Mouse (Mus musculus): Measurements from ENCODE around the gene Qpctl.

DNA sequence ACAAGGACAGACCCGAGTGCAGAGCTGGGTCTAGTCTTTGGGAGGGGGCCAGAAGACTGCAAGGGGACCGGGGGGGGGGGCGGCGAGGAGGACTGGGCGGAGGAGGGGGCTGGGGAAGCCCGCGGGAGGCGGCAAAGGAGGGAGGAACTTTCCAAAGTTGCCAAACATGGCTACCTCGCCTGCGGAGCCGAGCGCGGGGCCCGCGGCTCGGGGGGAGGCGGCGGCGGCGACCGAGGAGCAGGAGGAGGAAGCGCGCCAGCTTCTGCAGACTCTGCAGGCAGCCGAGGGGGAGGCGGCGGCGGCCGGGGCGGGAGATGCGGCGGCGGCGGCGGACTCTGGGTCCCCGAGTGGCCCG, 54.6 kb downstream of the Qpctl start, which contains the start of gene Six5:
- TF ChIP-seq CTCF (IDR thresholded peaks at IDR 0.05; ENCODE audit: borderline replicate concordance, insufficient read depth, low read depth, low read length) (no peak), POLR2A (IDR thresholded peaks at IDR 0.05; ENCODE audit: borderline replicate concordance, insufficient read depth, low read length) (no peak)

Measured in cerebellum, adult 2 months (tissue).